ENCODE assay signal across 7 mouse cellular contexts in genomic region chr4:129059922-129060321, GRCm38 (mm10). TPM values are rescaled to one million over a fixed set of nuclear protein-coding genes. Genes with fewer than 3 reads are reported as not detected.
DNase-seq lines count a peak whose midpoint lies in the region; ATAC-seq and TF ChIP-seq lines count a peak whose summit lies in the region.

No protein-coding gene starts in this region.

- peaks cover 7% of the 10 kb centered on the region for H3K4me1 ChIP-seq in spleen, adult 2 months (ENCODE audit: control insufficient read depth, insufficient read depth, insufficient read length)
- H3K4me1 ChIP-seq in forebrain, embryonic 11.5 days (replicated peaks; ENCODE audit: control insufficient read depth, insufficient read depth, low read length): peaks cover 4% of the 10 kb centered on the region
- peaks cover 18% of the 10 kb centered on the region for H3K4me1 ChIP-seq in liver, embryonic 11.5 days (replicated peaks; ENCODE audit: control insufficient read depth, insufficient read depth, low read length)

- TF ChIP-seq CTCF in spleen, adult 2 months (IDR thresholded peaks at IDR 0.05; ENCODE audit: extremely low read depth, insufficient read depth, insufficient read length, insufficient replicate concordance): no peak

- 6% methylated on average over 4 of the region's 4 CpGs for WGBS in spleen, adult 2 months
- WGBS in forebrain, embryonic 11.5 days: 64% methylated on average over 4 of the region's 4 CpGs
- whole genome bisulfite sequencing in liver, embryonic 11.5 days: 35% methylated on average over 4 of the region's 4 CpGs

- DNase-seq in spleen, adult 2 months (ENCODE audit: low read depth in 1 of 2, low spot score in 2 of 2): no peak
- no peak for DNase-seq in spleen, adult 12 weeks (ENCODE audit: low spot score)
- DNase-seq in forebrain, embryonic 11.5 days (ENCODE audit: low spot score): no peak
- DNase-seq in liver, embryonic 11.5 days (ENCODE audit: low spot score): no peak
- peak; percentile 65 for DNase-seq in splenic B cell, adult 2 months (ENCODE audit: low read depth, low spot score)
- no peak for DNase-seq in embryo, embryonic 9.5 days (ENCODE audit: extremely low spot score)
- no peak for DNase-seq in urinary bladder, adult 18-20 months (ENCODE audit: low spot score in 2 of 2)

- no peaks in the 10 kb centered on the region for H3K36me3 ChIP-seq in spleen, adult 2 months (ENCODE audit: control insufficient read depth, insufficient read depth, low read length)
- no peaks in the 10 kb centered on the region for H3K36me3 ChIP-seq in forebrain, embryonic 11.5 days (ENCODE audit: control insufficient read depth, insufficient read depth, low read length)
- no peaks in the 10 kb centered on the region for H3K36me3 ChIP-seq in liver, embryonic 11.5 days (ENCODE audit: control insufficient read depth, insufficient read depth, low read length)
- no peaks in the 10 kb centered on the region for H3K36me3 ChIP-seq in splenic B cell, adult 2 months (ENCODE audit: control insufficient read depth, insufficient read depth, low read length, poor library complexity, severe bottlenecking)

- no peak for ATAC-seq in forebrain, embryonic 11.5 days (replicated peaks; ENCODE audit: low FRiP score)
- ATAC-seq in liver, embryonic 11.5 days (replicated peaks; ENCODE audit: low FRiP score): no peak

- peak overlapping the region; percentile 100; the same call in 1 of the 2 replicates for H3K4me2 ChIP-seq in forebrain, embryonic 11.5 days (ENCODE audit: low read depth, low read length, severe bottlenecking)
- peak overlapping the region; percentile 100 for H3K4me2 ChIP-seq in liver, embryonic 11.5 days

- peak overlapping the region; percentile 33; the same call in 1 of the 2 replicates for H3K4me3 ChIP-seq in spleen, adult 2 months (ENCODE audit: extremely low read depth, insufficient read depth, insufficient read length)
- peak overlapping the region; percentile 88; the same call in 1 of the 2 replicates for H3K4me3 ChIP-seq in forebrain, embryonic 11.5 days (ENCODE audit: low read depth, low read length)
- peak overlapping the region; percentile 90 for H3K4me3 ChIP-seq in liver, embryonic 11.5 days (ENCODE audit: low read depth, low read length)

- no peaks in the 10 kb centered on the region for H3K9me3 ChIP-seq in forebrain, embryonic 11.5 days (ENCODE audit: control insufficient read depth, low read length)
- no peaks in the 10 kb centered on the region for H3K9me3 ChIP-seq in liver, embryonic 11.5 days (ENCODE audit: control insufficient read depth, low read length)

- H3K9ac ChIP-seq in forebrain, embryonic 11.5 days (ENCODE audit: low read length): no peak overlapping the region
- H3K9ac ChIP-seq in liver, embryonic 11.5 days (ENCODE audit: low read depth, low read length): peak overlapping the region; percentile 39; the same call in 1 of the 2 replicates

- peak overlapping the region; percentile 56; the same call in 1 of the 2 replicates for H3K27ac ChIP-seq in spleen, adult 2 months (ENCODE audit: insufficient read depth, low read length)
- no peak overlapping the region for H3K27ac ChIP-seq in forebrain, embryonic 11.5 days (ENCODE audit: low read depth, low read length)
- no peak overlapping the region for H3K27ac ChIP-seq in liver, embryonic 11.5 days (ENCODE audit: low read depth, low read length)

- no peaks in the 10 kb centered on the region for H3K27me3 ChIP-seq in spleen, adult 2 months (ENCODE audit: control insufficient read depth, insufficient read depth, low read length)
- H3K27me3 ChIP-seq in forebrain, embryonic 11.5 days (ENCODE audit: control insufficient read depth, insufficient read depth, low read length): no peaks in the 10 kb centered on the region
- H3K27me3 ChIP-seq in liver, embryonic 11.5 days (replicated peaks; ENCODE audit: control insufficient read depth, insufficient read depth, low read length): no peaks in the 10 kb centered on the region
- H3K27me3 ChIP-seq in splenic B cell, adult 2 months (ENCODE audit: control insufficient read depth, insufficient read depth, low read length, poor library complexity, severe bottlenecking): no peaks in the 10 kb centered on the region

- no peak for TF ChIP-seq POLR2A in spleen, adult 2 months (IDR thresholded peaks at IDR 0.05; ENCODE audit: low read depth, low read length)

RNA-seq across cellular contexts. Expression of gene Rnf19b, which starts 1.9 kb away (rescaled TPM):
- polyA plus RNA-seq in spleen, adult 2 months (2012; rRNA removed): 109 and 136 TPM in 2 replicates
- polyA plus RNA-seq in forebrain, embryonic 11.5 days (2014; fragmentation: Nextera tagmentation; extraction: Ambion mirVana): 10.1 and 12.2 TPM in 2 replicates
- 6.7 and 7.2 TPM in 2 replicates for polyA plus RNA-seq in liver, embryonic 11.5 days (2014; fragmentation: Nextera tagmentation; extraction: Ambion mirVana)

RNA-seq across cellular contexts. Expression of gene Tmem54, which starts 45.4 kb away (rescaled TPM):
- 0.60 TPM in 1 of 2 replicates, not detected in the other for polyA plus RNA-seq in spleen, adult 2 months (2012; rRNA removed)
- 1.5 and 2.0 TPM in 2 replicates for polyA plus RNA-seq in forebrain, embryonic 11.5 days (2014; fragmentation: Nextera tagmentation; extraction: Ambion mirVana)
- polyA plus RNA-seq in liver, embryonic 11.5 days (2014; fragmentation: Nextera tagmentation; extraction: Ambion mirVana): 2.3 and 3.3 TPM in 2 replicates

Comparison
In these comparisons a context has a peak if more than half of its experiments do, and no peak if none do; other contexts are left out.
1. H3K4me3 ChIP-seq: peak in every context shown above with its lines; median percentile 90 in liver, embryonic 11.5 days; 88 in forebrain, embryonic 11.5 days; 33 in spleen, adult 2 months.